32 mouse cellular contexts compared by ENCODE assay signal in the genomic region with DNA sequence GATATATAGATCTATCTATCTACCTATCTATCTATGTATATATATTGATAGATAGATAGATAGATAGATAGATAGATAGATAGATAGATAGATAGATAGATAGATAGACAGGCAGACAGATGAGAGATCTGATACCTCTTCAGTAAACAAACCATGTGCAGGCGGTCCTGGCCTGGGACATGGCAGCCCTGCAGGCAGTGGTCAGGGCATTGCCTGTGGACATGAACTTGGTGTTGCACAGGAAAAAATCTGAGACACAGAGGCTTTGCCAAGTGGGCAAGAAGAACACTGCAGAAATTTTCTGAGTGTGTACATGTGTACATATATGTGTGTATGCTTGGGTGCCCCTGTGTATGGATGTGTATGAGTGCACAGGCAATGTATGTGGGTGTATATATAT.
"Had no signal": no experiment of that assay in that cellular context is flagged by ENCODE, and none has a peak within 500 bp of the region (broad histone marks: within the 10 kb centered on the region; RNA-seq: fewer than 3 reads in every experiment).

No protein-coding gene starts in this region.

- H3K4me3 ChIP-seq: heart, embryonic 13.5 days; heart, embryonic 15.5 days; hindbrain, embryonic 10.5 days; hindbrain, embryonic 12.5 days; hindbrain, embryonic 13.5 days; hindbrain, embryonic 15.5 days; intestine, embryonic 15.5 days; kidney, embryonic 15.5 days; layer of hippocampus, adult 2 months; left cerebral cortex, adult 2 months had no signal

- DNase-seq: heart, postnatal 10 days; heart, postnatal 14 days; heart, postnatal 36 days; heart, postnatal 4 days; kidney, adult 11 months; kidney, adult 18-20 months; kidney, adult 2 months; kidney, adult 8-10 months; kidney, adult 9 months; kidney, postnatal 10 days; kidney, postnatal 14 days; kidney, postnatal 36 days; kidney, postnatal 4 days; layer of hippocampus, adult 9-11 months; layer of hippocampus, postnatal 36 days had no signal

- H3K9me3 ChIP-seq: heart, embryonic 13.5 days; heart, embryonic 15.5 days; hindbrain, embryonic 10.5 days; hindbrain, embryonic 12.5 days; hindbrain, embryonic 13.5 days; hindbrain, embryonic 15.5 days; intestine, embryonic 15.5 days; kidney, embryonic 15.5 days had no signal

- H3K9ac ChIP-seq: heart, embryonic 13.5 days; heart, embryonic 15.5 days; hindbrain, embryonic 12.5 days; hindbrain, embryonic 14.5 days; hindbrain, embryonic 15.5 days; intestine, embryonic 15.5 days; kidney, embryonic 15.5 days had no signal

- H3K27ac ChIP-seq: heart, embryonic 13.5 days; heart, embryonic 15.5 days; hindbrain, embryonic 10.5 days; hindbrain, embryonic 12.5 days; hindbrain, embryonic 13.5 days; hindbrain, embryonic 14.5 days; hindbrain, embryonic 15.5 days; hindbrain, postnatal 0 days; intestine, embryonic 15.5 days; kidney, embryonic 15.5 days; kidney, postnatal 0 days; layer of hippocampus, adult 2 months; left cerebral cortex, adult 2 months had no signal

- H3K4me2 ChIP-seq: heart, embryonic 13.5 days; heart, embryonic 15.5 days; hindbrain, embryonic 12.5 days; hindbrain, embryonic 13.5 days; hindbrain, embryonic 14.5 days; hindbrain, embryonic 15.5 days; intestine, embryonic 15.5 days; kidney, embryonic 15.5 days had no signal

- H3K36me3 ChIP-seq: heart, embryonic 13.5 days; heart, embryonic 15.5 days; hindbrain, embryonic 10.5 days; hindbrain, embryonic 12.5 days; hindbrain, embryonic 15.5 days; intestine, embryonic 15.5 days; kidney, embryonic 15.5 days had no signal

- H3K27me3 ChIP-seq: heart, embryonic 13.5 days; heart, embryonic 15.5 days; hindbrain, embryonic 12.5 days; hindbrain, embryonic 13.5 days; hindbrain, embryonic 15.5 days; intestine, embryonic 15.5 days; kidney, embryonic 15.5 days had no signal

- H3K4me1 ChIP-seq: heart, embryonic 13.5 days; hindbrain, embryonic 10.5 days; hindbrain, embryonic 12.5 days; hindbrain, embryonic 13.5 days; intestine, embryonic 15.5 days; kidney, embryonic 15.5 days had no signal

- ATAC-seq: hindbrain, embryonic 16.5 days; hindbrain, postnatal 0 days; inflammation-experienced regulatory T-cells, adult 6 months; intestine, embryonic 15.5 days; intestine, embryonic 16.5 days; intestine, postnatal 0 days had no signal
